ENCODE assay signal across 7 mouse cellular contexts in the genomic region with DNA sequence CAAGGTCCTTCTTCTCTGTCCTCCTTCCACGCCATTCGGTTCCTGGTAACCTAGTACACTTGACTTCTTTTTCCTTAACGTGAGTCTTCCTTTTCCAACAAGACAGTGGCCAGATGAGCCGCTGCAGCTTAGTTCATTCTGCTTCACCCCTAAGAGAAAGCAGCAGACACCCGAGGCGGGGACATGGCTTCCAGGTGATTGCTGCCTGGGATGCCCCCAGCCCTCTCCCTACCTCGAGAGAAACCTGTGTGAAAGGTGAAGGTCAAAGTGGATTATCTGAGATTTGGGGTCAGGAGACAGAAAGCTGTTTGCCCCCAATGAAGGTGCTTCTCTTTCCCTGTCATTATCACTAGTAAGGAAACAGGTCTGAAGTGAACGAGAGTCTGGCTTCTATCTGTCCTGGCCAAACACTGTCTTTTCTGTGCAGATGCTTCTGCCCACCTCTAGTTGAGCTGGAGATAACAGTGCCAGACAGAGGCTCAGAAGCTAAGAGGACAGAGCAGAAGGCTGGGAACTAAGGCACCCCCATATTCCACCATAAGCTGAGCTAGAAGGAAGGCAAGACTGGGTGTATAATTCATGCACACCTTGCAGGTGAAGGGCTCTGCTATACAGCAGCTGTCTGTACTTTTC. TPM values are rescaled to one million over a fixed set of nuclear protein-coding genes. Genes with fewer than 3 reads are reported as not detected.
DNase-seq lines count a peak whose midpoint lies in the region; ATAC-seq and TF ChIP-seq lines count a peak whose summit lies in the region.

No protein-coding gene starts in this region.

- H3K9me3 ChIP-seq in hindbrain, embryonic 10.5 days, result no peaks in the 10 kb centered on the region
- H3K9me3 ChIP-seq in liver, embryonic 14.5 days (ENCODE audit: control insufficient read depth, low read length), result no peaks in the 10 kb centered on the region

- peaks cover 48% of the 10 kb centered on the region for H3K27me3 ChIP-seq in hindbrain, embryonic 10.5 days (ENCODE audit: insufficient read depth, poor library complexity, severe bottlenecking)
- no peaks in the 10 kb centered on the region; the same call in none of the 2 replicates for H3K27me3 ChIP-seq in liver, embryonic 14.5 days (ENCODE audit: control insufficient read depth, insufficient read depth, low read length)

- peaks cover 31% of the 10 kb centered on the region for H3K4me1 ChIP-seq in hindbrain, embryonic 10.5 days (replicated peaks)
- peaks cover 0 to 2% of the 10 kb centered on the region in 2 experiments; a peak in 1 of 4 replicates for H3K4me1 ChIP-seq in liver, embryonic 14.5 days (replicated peaks; ENCODE audit: control insufficient read depth in 2 of 2, insufficient read depth in 2 of 2, low read length in 1 of 2)

- no peak overlapping the region for H3K9ac ChIP-seq in liver, embryonic 14.5 days (replicated peaks)

- no peak for TF ChIP-seq EP300 in liver, embryonic 14.5 days (IDR thresholded peaks at IDR 0.05; ENCODE audit: low read depth)

- ATAC-seq in liver, embryonic 14.5 days (ENCODE audit: insufficient read depth), result peak; percentile 44; the same call in 1 of the 2 replicates

- 43% methylated on average over 8 of the region's 8 CpGs for WGBS in hindbrain, embryonic 10.5 days
- 26% methylated on average over 8 of the region's 8 CpGs for WGBS in liver, embryonic 14.5 days (ENCODE audit: insufficient replicate concordance)

- intact Hi-C loops in left cerebral cortex, postnatal 25 days (cut with DNase I), result no loop called here

- DNase-seq in retina, postnatal 1 day, result peak; percentile 4
- no peak for DNase-seq in retina, embryonic 14.5 days (ENCODE audit: low spot score)
- DNase-seq in hindbrain, embryonic 10.5 days (ENCODE audit: low spot score), result no peak
- DNase-seq in liver, embryonic 14.5 days (ENCODE audit: low read depth in 3 of 3, low spot score in 3 of 3), result no peak
- DNase-seq in testis, postnatal 10 days (ENCODE audit: low spot score), result peak; percentile 39
- no peak for DNase-seq in left cerebral cortex, postnatal 25 days (ENCODE audit: low spot score in 2 of 2)
- DNase-seq in embryo, embryonic 9.5 days (ENCODE audit: extremely low spot score), result no peak

- H3K36me3 ChIP-seq in hindbrain, embryonic 10.5 days, result peaks cover 31% of the 10 kb centered on the region
- no peaks in the 10 kb centered on the region for H3K36me3 ChIP-seq in liver, embryonic 14.5 days (replicated peaks; ENCODE audit: control insufficient read depth, insufficient read depth, low read depth)

- peak overlapping the region; percentile 42 for H3K4me2 ChIP-seq in liver, embryonic 14.5 days (ENCODE audit: low read depth)

- no peak for TF ChIP-seq CTCF in liver, embryonic 14.5 days (IDR thresholded peaks at IDR 0.05; ENCODE audit: low read depth)

- H3K27ac ChIP-seq in hindbrain, embryonic 10.5 days, result peak overlapping the region; percentile 73
- no peak overlapping the region for H3K27ac ChIP-seq in liver, embryonic 14.5 days

- peak overlapping the region; percentile 50 for H3K4me3 ChIP-seq in hindbrain, embryonic 10.5 days
- peak overlapping the region in 1 of 2 experiments; percentile 45; a peak in 2 of 4 replicates for H3K4me3 ChIP-seq in liver, embryonic 14.5 days (ENCODE audit: insufficient read depth in 1 of 2, low read depth in 2 of 2, low read length in 2 of 2)

RNA-seq across cellular contexts. Expression of gene Impdh1, which starts 16.8 kb away (rescaled TPM):
- polyA plus RNA-seq in hindbrain, embryonic 10.5 days (2016; fragmentation: Nextera tagmentation; extraction: Ambion mirVana), result 40.5 and 48.4 TPM in 2 replicates
- 5.2 and 5.3 TPM in 2 replicates for polyA plus RNA-seq in liver, embryonic 14.5 days (2012; rRNA removed)
- polyA plus RNA-seq in liver, embryonic 14.5 days (2014; fragmentation: Nextera tagmentation; extraction: Ambion mirVana), result 5.5 and 5.8 TPM in 2 replicates
- total RNA-seq in left cerebral cortex, postnatal 25 days (2021), result 10 to 100 TPM; 66.1 to 68.8 TPM

RNA-seq across cellular contexts. Expression of gene Prrt4, which starts 20.0 kb away (rescaled TPM):
- polyA plus RNA-seq in hindbrain, embryonic 10.5 days (2016; fragmentation: Nextera tagmentation; extraction: Ambion mirVana), result 1.1 and 1.6 TPM in 2 replicates
- polyA plus RNA-seq in liver, embryonic 14.5 days (2012; rRNA removed), result 0.01 and 0.02 TPM in 2 replicates
- not detected in 2 replicates for polyA plus RNA-seq in liver, embryonic 14.5 days (2014; fragmentation: Nextera tagmentation; extraction: Ambion mirVana)
- 1 to 10 TPM; 2.4 to 2.9 TPM for total RNA-seq in left cerebral cortex, postnatal 25 days (2021)

RNA-seq across cellular contexts. Expression of gene Rbm28, which starts 34.5 kb away (rescaled TPM):
- polyA plus RNA-seq in hindbrain, embryonic 10.5 days (2016; fragmentation: Nextera tagmentation; extraction: Ambion mirVana), result 39.3 and 48.9 TPM in 2 replicates
- 6.8 and 11.6 TPM in 2 replicates for polyA plus RNA-seq in liver, embryonic 14.5 days (2012; rRNA removed)
- polyA plus RNA-seq in liver, embryonic 14.5 days (2014; fragmentation: Nextera tagmentation; extraction: Ambion mirVana), result 9.9 and 13.8 TPM in 2 replicates
- 10 to 100 TPM; 38.7 to 45.7 TPM for total RNA-seq in left cerebral cortex, postnatal 25 days (2021)

Comparison
In these comparisons a context has a peak if more than half of its experiments do, and no peak if none do; other contexts are left out.
1. DNase-seq: peak in retina, postnatal 1 day (single experiment) and testis, postnatal 10 days (single experiment); none in retina, embryonic 14.5 days (single experiment), hindbrain, embryonic 10.5 days (single experiment), liver, embryonic 14.5 days (0 of 3), left cerebral cortex, postnatal 25 days (0 of 2) and embryo, embryonic 9.5 days (single experiment).